Mouse (Mus musculus) mesoderm, embryonic 11.5 days (tissue): ENCODE results near the gene Rps15.

ENCODE experiments used
- DNase-seq: peaks from one replicate; pipeline ENCODE4 v3.0.0-alpha.2; 2012; ENCODE audit warnings: low read depth, low spot score

Rps15 gene

DNA sequence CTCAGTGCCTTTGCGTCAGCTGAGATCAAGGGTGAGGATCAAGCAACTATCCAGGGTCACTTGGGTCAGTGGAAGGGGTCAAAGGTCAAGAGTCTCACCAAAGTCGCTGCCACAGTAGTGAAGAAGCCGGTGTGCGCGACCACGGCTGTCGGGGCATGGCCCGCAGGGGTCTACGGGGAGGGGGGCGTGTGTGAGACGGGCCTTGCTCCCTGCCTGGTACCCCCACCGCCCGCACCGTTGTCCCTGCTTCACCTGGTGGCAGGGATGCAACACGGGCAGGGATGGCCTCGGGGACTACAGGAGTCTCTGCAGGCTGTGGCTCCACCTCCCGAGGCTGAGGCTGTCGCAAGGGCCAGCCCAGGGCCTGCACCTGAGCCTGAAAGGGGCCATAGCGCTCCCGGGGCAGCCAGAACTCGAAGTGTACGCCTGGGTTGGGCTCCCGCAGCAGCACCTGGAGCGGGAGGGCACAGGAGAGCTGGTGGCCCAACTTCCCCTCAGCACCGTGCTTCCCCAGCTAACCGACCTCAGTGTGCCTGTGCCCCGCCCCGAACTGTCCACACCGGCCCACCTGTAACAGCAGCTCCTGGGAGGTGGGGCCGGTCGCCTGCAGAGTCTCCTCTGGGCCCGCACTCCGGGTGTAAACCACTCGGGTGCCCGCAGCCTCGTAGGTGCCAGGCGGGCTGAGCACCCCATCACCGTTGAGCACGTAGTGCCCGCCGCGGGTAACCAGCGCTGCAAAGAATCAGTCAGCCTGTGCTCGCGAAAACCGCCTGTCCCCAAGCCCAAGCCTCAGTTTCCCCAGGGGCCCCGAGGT is 49.4 kb downstream of the Rps15 start:
- DNase-seq: no peak

DNA sequence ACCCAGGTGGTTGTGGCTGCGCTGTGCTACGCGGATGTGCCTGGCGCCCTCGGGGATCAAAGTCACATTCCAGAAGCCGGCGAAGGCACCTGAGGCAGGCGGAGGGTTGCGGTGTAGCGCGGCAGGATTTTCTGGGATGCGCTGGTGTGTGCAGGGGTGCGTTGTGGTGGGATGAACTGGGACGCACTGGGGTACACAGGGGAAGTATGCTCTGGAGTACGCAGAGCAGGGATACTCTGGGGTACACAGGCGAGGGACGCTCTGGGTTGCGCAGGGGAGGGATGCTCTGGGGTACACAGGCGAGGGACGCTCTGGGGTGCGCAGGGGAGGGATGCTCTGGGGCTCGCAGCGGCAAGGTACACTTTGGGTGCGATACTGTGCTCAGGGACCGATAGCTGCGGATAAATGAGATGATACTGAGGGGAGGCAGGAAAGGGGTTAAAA is 50.1 kb downstream of the Rps15 start:
- no peak for DNase-seq

DNA sequence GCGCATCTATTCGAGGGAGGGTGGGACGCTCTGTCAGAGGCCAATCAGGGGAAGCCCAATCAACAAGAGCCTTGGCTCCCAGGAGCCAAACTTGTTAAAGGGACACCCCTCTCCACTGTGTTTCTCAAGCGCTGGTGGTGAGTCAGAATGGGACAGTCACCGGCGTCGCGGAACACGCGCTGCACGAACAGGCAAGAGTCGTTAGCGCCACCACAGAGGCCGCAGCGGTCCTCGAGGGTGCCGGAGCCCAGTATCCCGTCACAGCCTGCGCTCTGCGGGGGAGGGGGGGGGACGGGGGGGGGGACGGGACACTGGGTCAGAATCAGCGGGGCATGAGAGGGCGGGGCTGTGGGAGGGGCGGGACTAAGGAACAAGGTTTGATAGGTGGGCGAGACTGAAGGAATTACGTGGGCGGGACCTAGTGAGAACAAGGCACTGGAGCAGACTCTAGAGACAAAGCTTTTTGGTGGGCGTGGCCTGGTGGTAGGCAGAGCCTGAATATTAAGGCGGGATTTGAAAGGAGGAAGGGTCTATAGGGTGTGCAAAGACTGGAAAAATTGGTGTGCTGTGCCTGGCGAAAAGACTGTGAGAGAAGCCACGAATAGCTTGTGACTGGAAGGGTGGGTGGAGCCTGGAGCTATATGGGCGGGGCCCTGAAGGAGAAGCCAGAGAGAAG is 50.6 kb downstream of the Rps15 start:
- peak; percentile 76 for DNase-seq

DNA sequence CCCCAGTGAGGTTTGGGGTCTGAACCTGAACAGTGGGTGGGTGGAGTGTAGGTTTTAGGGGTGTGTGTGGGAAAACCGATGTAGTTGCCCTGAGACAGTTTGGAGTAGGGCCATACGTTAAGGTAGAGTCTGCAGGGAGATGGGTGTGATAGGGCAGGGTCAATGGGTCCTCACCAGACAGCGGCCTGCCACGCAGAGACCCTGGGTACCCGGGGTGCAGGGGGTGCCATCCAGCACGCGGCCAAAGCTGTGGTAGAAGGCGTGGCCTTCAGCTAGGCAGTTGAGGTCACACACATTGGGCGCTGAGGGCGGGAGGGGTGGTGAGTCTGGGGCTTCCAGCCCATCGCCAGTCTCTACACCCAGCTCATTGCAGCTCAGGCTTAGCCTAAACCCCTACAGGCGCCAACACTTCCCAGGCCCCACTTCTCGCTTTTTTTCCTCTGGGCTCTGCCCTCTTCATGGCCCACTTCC is 51.2 kb downstream of the Rps15 start:
- DNase-seq: no peak
